Mouse (Mus musculus) stomach, postnatal 0 days (tissue): ENCODE measurements around the gene Epb41l2.

Source experiments
- CTCF ChIP-seq: IDR thresholded peaks from 2 replicates; pipeline ENCODE4 v1.5.1; 2016; ENCODE audit warnings: antibody characterized with exemption, low read depth, mild to moderate bottlenecking, moderate library complexity
- EP300 ChIP-seq: optimal IDR thresholded peaks from 2 replicates; pipeline ENCODE3; 2016; ENCODE audit warnings: antibody characterized with exemption

DNA sequence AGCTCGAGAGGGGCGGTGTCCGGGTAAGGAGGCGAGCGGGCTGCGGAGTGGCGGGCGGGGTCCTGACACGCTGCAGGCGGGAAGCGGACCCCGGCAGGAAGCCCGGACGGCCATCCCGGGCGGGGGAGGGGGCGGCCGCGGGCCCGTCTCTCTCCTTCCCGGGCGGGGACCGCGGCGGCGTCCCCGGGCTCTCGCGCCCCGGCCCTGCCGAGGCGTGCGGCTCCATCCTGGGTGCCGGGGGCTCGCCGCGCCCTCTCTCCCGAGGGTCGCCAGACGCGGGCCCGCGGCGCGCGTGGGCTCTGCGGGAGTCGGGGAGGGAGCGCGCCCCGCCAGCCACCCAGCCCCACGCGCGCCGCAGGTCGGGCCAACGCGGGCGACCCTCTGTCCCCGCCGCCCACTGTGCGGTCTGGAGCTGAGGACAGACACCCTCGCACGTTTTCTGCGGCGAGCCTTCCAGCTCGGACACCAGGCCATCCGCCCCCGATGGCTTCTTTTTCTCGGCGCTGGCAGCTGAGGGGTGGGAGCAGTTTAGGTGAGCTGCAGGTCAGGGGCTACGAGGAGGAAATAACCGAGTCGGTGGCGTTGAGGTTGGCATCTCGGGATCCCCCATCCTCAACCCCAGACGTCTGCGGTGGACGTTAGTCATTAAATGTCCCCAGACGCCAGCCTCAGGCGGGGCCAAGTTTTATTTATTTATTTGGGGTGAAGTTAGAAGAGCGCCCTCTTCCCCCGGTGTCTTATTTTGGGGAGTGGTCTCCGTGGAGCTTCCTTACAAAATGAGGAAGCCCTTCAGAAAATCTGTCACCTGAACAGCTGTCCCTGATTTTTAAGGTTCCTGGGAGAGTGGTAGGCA is 587 bp downstream of the Epb41l2 start:
- TF ChIP-seq CTCF, result peak; percentile 30
- no peak for TF ChIP-seq EP300
